ENCODE assay signal across 7 mouse cellular contexts in the genomic region with DNA sequence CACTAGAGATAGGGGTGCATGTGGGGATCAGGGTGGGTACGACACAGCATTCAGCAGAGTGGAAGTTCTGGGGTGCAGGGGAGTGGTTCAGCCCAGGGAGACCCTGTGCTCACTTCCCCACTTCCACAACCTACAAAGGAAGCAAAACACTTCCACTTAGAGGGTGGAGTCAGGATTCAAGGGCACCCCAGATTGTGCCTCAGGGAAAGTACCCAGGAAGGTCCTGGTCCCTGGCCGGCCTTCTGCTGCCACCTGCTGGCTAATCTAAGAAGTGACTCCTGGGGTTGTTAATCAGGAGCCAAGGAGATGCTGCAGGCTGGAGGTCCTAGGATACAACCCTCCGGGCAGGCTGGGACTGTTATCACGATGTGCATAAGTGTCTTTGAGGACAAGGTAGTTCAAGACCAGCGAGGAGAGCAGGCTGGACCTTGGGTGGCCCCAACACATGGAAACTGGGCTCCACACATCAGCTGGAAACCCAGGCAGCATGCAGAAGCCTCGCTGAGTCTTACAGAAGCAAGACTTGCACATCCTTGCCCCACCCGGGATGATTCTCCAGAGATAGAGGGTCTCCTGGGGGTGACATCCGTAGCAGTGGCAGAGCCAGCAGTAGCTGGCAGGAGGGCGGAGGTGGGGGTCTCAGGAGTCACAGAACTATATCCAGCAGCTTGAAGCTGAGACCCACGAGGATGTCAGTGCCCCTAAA. TPM values are rescaled to one million over a fixed set of nuclear protein-coding genes. Genes with fewer than 3 reads are reported as not detected.
DNase-seq lines count a peak whose midpoint lies in the region; ATAC-seq and TF ChIP-seq lines count a peak whose summit lies in the region.

No protein-coding gene starts in this region.

- DNase-seq in adrenal gland, adult 18-20 months (ENCODE audit: low spot score in 2 of 2), result peak; percentile 88 to 92
- peak; percentile 76 to 83 for DNase-seq in gastrocnemius, adult 8-10 months (ENCODE audit: low spot score in 2 of 2)
- peak; percentile 89 for DNase-seq in intestine, embryonic 14.5 days (ENCODE audit: low spot score)
- peak; percentile 89 to 91 for DNase-seq in left cerebral cortex, postnatal 14 days (ENCODE audit: low spot score in 2 of 2)
- peak; percentile 84 for DNase-seq in midbrain, embryonic 14.5 days

- H3K4me1 ChIP-seq in intestine, embryonic 14.5 days (replicated peaks; ENCODE audit: control insufficient read depth, insufficient read depth, low read length), result peaks cover 3% of the 10 kb centered on the region; the same call in 1 of the 2 replicates
- H3K4me1 ChIP-seq in midbrain, embryonic 14.5 days (ENCODE audit: control insufficient read depth, insufficient read depth, low read length), result no peaks in the 10 kb centered on the region
- H3K4me1 ChIP-seq in small intestine, adult 2 months (ENCODE audit: control insufficient read depth, insufficient read depth, insufficient read length, low read length), result peaks cover 26% of the 10 kb centered on the region

- no peak overlapping the region for H3K4me3 ChIP-seq in intestine, embryonic 14.5 days (ENCODE audit: low read depth, low read length)
- no peak overlapping the region for H3K4me3 ChIP-seq in midbrain, embryonic 14.5 days (replicated peaks; ENCODE audit: low read depth, low read length)
- H3K4me3 ChIP-seq in small intestine, adult 2 months (ENCODE audit: low read depth, low read length), result no peak overlapping the region

- TF ChIP-seq CTCF in small intestine, adult 2 months (IDR thresholded peaks at IDR 0.05; ENCODE audit: extremely low read depth, insufficient read length, insufficient replicate concordance, low read depth, low read length), result peak; percentile 97

- H3K27me3 ChIP-seq in intestine, embryonic 14.5 days (replicated peaks; ENCODE audit: control insufficient read depth, insufficient read depth, low read length), result no peaks in the 10 kb centered on the region
- no peaks in the 10 kb centered on the region for H3K27me3 ChIP-seq in midbrain, embryonic 14.5 days (ENCODE audit: control insufficient read depth, insufficient read depth, low read length)
- H3K27me3 ChIP-seq in small intestine, adult 2 months (ENCODE audit: control insufficient read depth, insufficient read depth, low read length), result no peaks in the 10 kb centered on the region

- intact Hi-C loops in left cerebral cortex, postnatal 14 days (cut with DNase I), result loop anchor here (2.0 to 10.0 kb wide), 4 partner anchors 31 to 445 kb away; no protein-coding TSS in a partner anchor

- no peak overlapping the region for H3K9ac ChIP-seq in intestine, embryonic 14.5 days (ENCODE audit: low read length)
- no peak overlapping the region; the same call in 1 of the 2 replicates for H3K9ac ChIP-seq in midbrain, embryonic 14.5 days (replicated peaks; ENCODE audit: low read length)

- H3K36me3 ChIP-seq in intestine, embryonic 14.5 days (ENCODE audit: control insufficient read depth, insufficient read depth, low read length), result peaks cover 20% of the 10 kb centered on the region
- H3K36me3 ChIP-seq in midbrain, embryonic 14.5 days (ENCODE audit: control insufficient read depth, insufficient read depth, low read length), result peaks cover 30% of the 10 kb centered on the region
- H3K36me3 ChIP-seq in small intestine, adult 2 months (ENCODE audit: control insufficient read depth, insufficient read depth, low read length), result peaks cover 28% of the 10 kb centered on the region

- H3K27ac ChIP-seq in intestine, embryonic 14.5 days (ENCODE audit: low read depth), result no peak overlapping the region
- H3K27ac ChIP-seq in midbrain, embryonic 14.5 days (replicated peaks; ENCODE audit: low read depth, low read length), result 0 out of 2 replicates have a peak overlapping the region, but pooled peaks have one; percentile 5
- H3K27ac ChIP-seq in small intestine, adult 2 months (ENCODE audit: insufficient read depth, low read depth, low read length), result peak overlapping the region; percentile 39

- H3K9me3 ChIP-seq in intestine, embryonic 14.5 days (ENCODE audit: control insufficient read depth, low read length), result no peaks in the 10 kb centered on the region
- no peaks in the 10 kb centered on the region for H3K9me3 ChIP-seq in midbrain, embryonic 14.5 days (ENCODE audit: control insufficient read depth, low read length)

- no peak overlapping the region for H3K4me2 ChIP-seq in intestine, embryonic 14.5 days (ENCODE audit: low read length)
- no peak overlapping the region for H3K4me2 ChIP-seq in midbrain, embryonic 14.5 days (ENCODE audit: low read length)

- ATAC-seq in common myeloid progenitor, adult 5-6 weeks (replicated peaks; ENCODE audit: low read depth, poor library complexity, severe bottlenecking), result peak; percentile 62
- peak; percentile 37 for ATAC-seq in intestine, embryonic 14.5 days (replicated peaks; ENCODE audit: low FRiP score, low TSS enrichment, low read depth)
- ATAC-seq in midbrain, embryonic 14.5 days (ENCODE audit: low FRiP score, low TSS enrichment), result peak; percentile 22; the same call in 1 of the 2 replicates

- 40% methylated on average over 10 of the region's 10 CpGs for WGBS in intestine, embryonic 14.5 days
- WGBS in midbrain, embryonic 14.5 days, result 43% methylated on average over 10 of the region's 10 CpGs
- 27% methylated on average over 10 of the region's 10 CpGs for WGBS in small intestine, adult 2 months

- TF ChIP-seq POLR2A in small intestine, adult 2 months (IDR thresholded peaks at IDR 0.05; ENCODE audit: low read depth, low read length), result no peak

RNA-seq across cellular contexts. Expression of gene Ppara, which starts 25.4 kb away (rescaled TPM):
- 100 to 1,000 TPM in 1 of 2 experiments, 10 to 100 TPM in 1; 30.9 to 107 TPM for total RNA-seq in adrenal gland, adult 18-20 months (2021)
- not detected in 2 replicates for total RNA-seq in common myeloid progenitor, adult 5-6 weeks (2017)
- total RNA-seq in gastrocnemius, adult 8-10 months (2022), result 10 to 100 TPM; 10.5 to 19.6 (median 14.7) TPM
- polyA plus RNA-seq in intestine, embryonic 14.5 days (2014; fragmentation: Nextera tagmentation; extraction: Ambion mirVana), result 6.0 and 7.6 TPM in 2 replicates
- total RNA-seq in left cerebral cortex, postnatal 14 days (2021), result 1 to 10 TPM; 3.7 to 4.6 TPM
- 0.89 and 1.2 TPM in 2 replicates for polyA plus RNA-seq in midbrain, embryonic 14.5 days (2014; fragmentation: Nextera tagmentation; extraction: Ambion mirVana)
- 3.7 and 7.2 TPM in 2 replicates for polyA plus RNA-seq in small intestine, adult 2 months (2012; rRNA removed)
